Mouse (Mus musculus) liver, adult 2 months (tissue): Measurements from ENCODE around the gene Pde4d.

Experiments used
- CTCF ChIP-seq: fragments of 200-500 bp; IDR thresholded peaks from 2 replicates; pipeline ENCODE4 v1.5.1; 2011; ENCODE audit warnings: low read depth, low read length, control low read depth
- POLR2A ChIP-seq: fragments of 200-500 bp; IDR thresholded peaks from 2 replicates; pipeline ENCODE4 v1.6.1; 2011; ENCODE audit warnings: low read length, control low read depth; ENCODE audit not compliant: insufficient read depth; ENCODE audit errors: extremely low read depth

DNA sequence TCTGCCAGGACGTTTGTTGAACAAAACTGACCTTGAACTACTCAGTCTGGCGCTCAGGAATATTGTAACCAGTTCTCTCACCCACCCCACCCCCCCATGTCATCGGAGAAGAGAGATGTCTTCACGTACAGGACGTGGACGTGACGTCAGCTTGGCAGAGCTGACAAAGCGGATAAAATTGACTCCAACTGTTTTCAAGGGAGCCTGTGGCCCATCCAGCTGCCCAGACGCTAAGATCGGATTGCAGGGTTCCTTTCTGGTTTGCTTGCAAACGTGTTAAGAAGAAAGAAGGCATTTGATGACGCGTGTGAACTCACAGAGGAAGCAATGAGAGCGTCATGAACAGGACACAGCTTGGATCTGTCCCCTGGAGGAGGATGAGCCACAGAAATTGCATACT, 1501.7 kb downstream of the Pde4d start:
- TF ChIP-seq CTCF = no peak
- TF ChIP-seq POLR2A = no peak
